Mouse (Mus musculus): Measurements from ENCODE around the gene Pmfbp1. TPM values are rescaled to one million over a fixed set of nuclear protein-coding genes. Genes with fewer than 3 reads are reported as not detected.

The Pmfbp1 gene
- polyA plus RNA-seq, 1 experiment = not detected

DNA sequence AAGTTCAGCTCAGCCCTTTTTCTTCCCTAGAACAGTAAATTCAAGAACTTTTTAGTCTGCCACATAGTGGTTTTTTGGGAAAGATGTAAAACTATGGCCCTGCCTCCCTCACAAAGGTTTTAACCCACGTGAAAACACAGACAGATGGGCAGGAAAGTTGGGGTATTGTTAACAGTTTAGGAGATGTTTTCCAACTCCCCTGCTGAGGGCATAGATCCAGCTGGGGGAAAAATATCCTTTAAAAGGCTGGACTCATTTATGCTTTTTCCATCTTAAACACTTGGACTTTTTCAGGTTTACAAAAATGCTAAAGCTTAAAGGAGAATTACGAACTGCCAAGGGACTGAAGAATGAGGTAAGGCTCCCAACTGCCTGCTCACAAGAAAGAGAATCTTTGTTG lies 774 bp downstream of the Pmfbp1 start:
- WGBS = 76% methylated on average over 2 of the region's 2 CpGs
- no peaks in the 10 kb centered on the region for H3K4me1 ChIP-seq (replicated peaks; ENCODE audit: control insufficient read depth, insufficient read depth, low read length)
- no peak overlapping the region for H3K27ac ChIP-seq (ENCODE audit: control insufficient read depth, insufficient read depth, low read length)
- no peaks in the 10 kb centered on the region for H3K27me3 ChIP-seq (ENCODE audit: control insufficient read depth, insufficient read depth, low read length)
- TF ChIP-seq POLR2A (IDR thresholded peaks at IDR 0.05; ENCODE audit: control insufficient read depth, extremely low read depth, insufficient read depth, low read length, poor library complexity) (no peak), CTCF (IDR thresholded peaks at IDR 0.05; ENCODE audit: borderline replicate concordance, control insufficient read depth, extremely low read depth, insufficient read depth, low read length, poor library complexity) (no peak)
- H3K4me3 ChIP-seq (ENCODE audit: control insufficient read depth, insufficient read depth, low read length) = no peak overlapping the region
- H3K36me3 ChIP-seq (ENCODE audit: control insufficient read depth, insufficient read depth, low read length) = no peaks in the 10 kb centered on the region
- DNase-seq = no peak

DNA sequence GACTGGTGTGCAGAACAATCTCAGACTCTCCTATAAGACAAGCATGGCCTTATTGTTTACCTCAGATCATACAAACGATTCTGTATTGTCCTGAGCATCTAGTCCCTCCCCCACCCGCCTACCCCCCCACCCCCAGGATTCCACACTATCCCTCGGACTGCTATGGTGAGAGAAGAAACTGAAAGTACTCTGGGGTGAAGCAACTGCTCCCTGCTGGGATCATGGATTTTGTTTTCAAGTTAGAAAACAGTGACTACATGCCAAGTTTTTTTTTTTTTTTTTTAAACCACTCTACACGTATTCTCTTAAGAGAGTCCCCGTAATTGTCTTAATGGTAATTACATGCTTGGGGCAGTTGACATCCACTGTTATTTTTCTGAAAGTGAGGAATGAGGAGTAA lies 3.6 kb downstream of the Pmfbp1 start:
- Histone ChIP-seq H3K27ac (ENCODE audit: control insufficient read depth, insufficient read depth, low read length) (no peak overlapping the region), H3K4me1 (replicated peaks; ENCODE audit: control insufficient read depth, insufficient read depth, low read length) (no peaks in the 10 kb centered on the region), H3K4me3 (ENCODE audit: control insufficient read depth, insufficient read depth, low read length) (no peak overlapping the region), H3K27me3 (ENCODE audit: control insufficient read depth, insufficient read depth, low read length) (no peaks in the 10 kb centered on the region), H3K36me3 (ENCODE audit: control insufficient read depth, insufficient read depth, low read length) (no peaks in the 10 kb centered on the region)
- WGBS = 87% methylated on average over 5 of the region's 5 CpGs
- no peak for DNase-seq
- no peak for TF ChIP-seq POLR2A (IDR thresholded peaks at IDR 0.05; ENCODE audit: control insufficient read depth, extremely low read depth, insufficient read depth, low read length, poor library complexity)

DNA sequence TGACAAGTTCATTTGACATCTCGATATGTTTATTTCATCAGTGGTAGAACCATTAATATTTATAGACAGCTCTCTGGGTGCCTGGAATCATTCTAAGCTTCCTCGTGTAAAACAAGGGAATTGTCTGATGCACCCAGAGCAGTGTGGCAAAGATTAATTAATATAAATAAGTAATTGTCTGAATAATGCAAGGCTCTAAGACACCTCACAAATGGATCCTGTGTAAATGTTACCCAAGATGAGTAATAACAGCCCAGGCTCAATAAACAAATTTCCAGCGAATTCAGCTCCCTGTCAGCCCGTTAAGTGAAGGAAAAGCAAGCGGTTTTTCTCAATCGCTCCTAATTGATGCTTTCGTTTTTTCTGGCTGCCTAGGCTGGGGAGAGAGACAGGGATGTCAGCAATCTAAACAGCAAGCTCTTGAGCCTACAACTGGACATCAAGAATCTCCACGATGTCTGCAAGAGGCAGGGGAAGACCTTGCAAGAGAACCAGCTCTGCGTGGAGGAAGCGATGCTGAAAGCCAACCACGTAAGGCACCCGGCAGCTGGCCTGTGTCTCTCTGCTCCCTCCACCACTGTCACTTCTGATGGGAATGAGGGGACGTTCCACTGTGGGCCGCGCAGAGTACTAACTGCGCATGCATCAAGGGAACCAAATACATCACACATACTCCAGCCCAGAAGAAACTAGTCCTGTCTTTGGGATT lies 5.3 kb downstream of the Pmfbp1 start:
- no peak for TF ChIP-seq POLR2A (IDR thresholded peaks at IDR 0.05; ENCODE audit: control insufficient read depth, extremely low read depth, insufficient read depth, low read length, poor library complexity)
- TF ChIP-seq CTCF (IDR thresholded peaks at IDR 0.05; ENCODE audit: borderline replicate concordance, control insufficient read depth, extremely low read depth, insufficient read depth, low read length, poor library complexity) = no peak
- no peak overlapping the region for H3K27ac ChIP-seq (ENCODE audit: control insufficient read depth, insufficient read depth, low read length)
- no peaks in the 10 kb centered on the region for H3K27me3 ChIP-seq (ENCODE audit: control insufficient read depth, insufficient read depth, low read length)
- H3K36me3 ChIP-seq (ENCODE audit: control insufficient read depth, insufficient read depth, low read length) = no peaks in the 10 kb centered on the region
- WGBS = 95% methylated on average over 16 of the region's 16 CpGs
- H3K4me1 ChIP-seq (replicated peaks; ENCODE audit: control insufficient read depth, insufficient read depth, low read length) = no peaks in the 10 kb centered on the region
- no peak for DNase-seq
- H3K4me3 ChIP-seq (ENCODE audit: control insufficient read depth, insufficient read depth, low read length) = no peak overlapping the region

DNA sequence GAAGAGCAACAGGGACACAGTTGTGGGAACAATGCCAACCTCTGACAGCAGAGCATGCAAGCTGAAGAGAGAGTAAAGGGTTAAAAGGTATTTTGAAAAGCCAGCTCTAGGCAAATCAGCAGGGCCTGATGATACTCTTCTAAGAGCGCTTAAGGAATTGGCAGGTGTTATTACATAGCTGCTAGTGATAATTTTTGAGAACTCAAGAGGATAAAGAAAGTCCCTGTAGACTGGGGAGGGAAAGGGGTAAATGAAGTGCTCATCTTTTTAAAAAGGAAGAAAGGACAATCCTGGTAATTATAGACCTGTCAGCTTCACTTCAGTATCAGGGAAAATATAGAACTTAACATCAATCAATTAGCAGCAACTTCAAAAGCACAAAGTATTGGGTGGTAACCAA lies 9.7 kb downstream of the Pmfbp1 start:
- TF ChIP-seq CTCF (IDR thresholded peaks at IDR 0.05; ENCODE audit: borderline replicate concordance, control insufficient read depth, extremely low read depth, insufficient read depth, low read length, poor library complexity) (no peak), POLR2A (IDR thresholded peaks at IDR 0.05; ENCODE audit: control insufficient read depth, extremely low read depth, insufficient read depth, low read length, poor library complexity) (no peak)
- H3K36me3 ChIP-seq (ENCODE audit: control insufficient read depth, insufficient read depth, low read length) = no peaks in the 10 kb centered on the region
- H3K4me1 ChIP-seq (replicated peaks; ENCODE audit: control insufficient read depth, insufficient read depth, low read length) = no peaks in the 10 kb centered on the region
- no peak overlapping the region for H3K4me3 ChIP-seq (ENCODE audit: control insufficient read depth, insufficient read depth, low read length)
- no peak for DNase-seq
- 93% methylated on average over 1 of the region's 1 CpGs for WGBS
- no peak overlapping the region for H3K27ac ChIP-seq (ENCODE audit: control insufficient read depth, insufficient read depth, low read length)
- H3K27me3 ChIP-seq (ENCODE audit: control insufficient read depth, insufficient read depth, low read length) = no peaks in the 10 kb centered on the region

DNA sequence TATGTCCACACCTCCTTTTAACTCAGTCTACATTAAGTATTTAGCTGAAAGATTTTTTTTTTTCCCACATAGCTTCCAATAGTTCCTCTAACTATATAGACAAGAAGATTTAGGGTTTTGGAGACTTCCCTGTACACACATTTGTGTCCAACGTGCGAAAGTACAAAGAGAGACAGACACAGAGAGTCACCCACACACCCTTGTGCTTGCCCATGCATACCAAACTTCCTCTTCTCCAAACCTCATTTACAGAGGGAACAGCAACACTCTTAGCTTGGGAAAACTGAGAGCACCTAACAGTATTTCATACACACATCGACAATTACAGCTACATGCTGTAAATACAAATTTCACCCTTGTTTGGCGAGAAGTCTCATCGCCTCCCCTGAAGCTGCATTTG lies 11.7 kb downstream of the Pmfbp1 start:
- no peak overlapping the region for H3K27ac ChIP-seq (ENCODE audit: control insufficient read depth, insufficient read depth, low read length)
- no peak overlapping the region for H3K4me3 ChIP-seq (ENCODE audit: control insufficient read depth, insufficient read depth, low read length)
- no peak for DNase-seq
- TF ChIP-seq POLR2A (IDR thresholded peaks at IDR 0.05; ENCODE audit: control insufficient read depth, extremely low read depth, insufficient read depth, low read length, poor library complexity) = no peak
- TF ChIP-seq CTCF (IDR thresholded peaks at IDR 0.05; ENCODE audit: borderline replicate concordance, control insufficient read depth, extremely low read depth, insufficient read depth, low read length, poor library complexity) = no peak
- H3K36me3 ChIP-seq (ENCODE audit: control insufficient read depth, insufficient read depth, low read length) = no peaks in the 10 kb centered on the region
- no peaks in the 10 kb centered on the region for H3K4me1 ChIP-seq (replicated peaks; ENCODE audit: control insufficient read depth, insufficient read depth, low read length)
- no peaks in the 10 kb centered on the region for H3K27me3 ChIP-seq (ENCODE audit: control insufficient read depth, insufficient read depth, low read length)
- 76% methylated on average over 5 of the region's 5 CpGs for WGBS

DNA sequence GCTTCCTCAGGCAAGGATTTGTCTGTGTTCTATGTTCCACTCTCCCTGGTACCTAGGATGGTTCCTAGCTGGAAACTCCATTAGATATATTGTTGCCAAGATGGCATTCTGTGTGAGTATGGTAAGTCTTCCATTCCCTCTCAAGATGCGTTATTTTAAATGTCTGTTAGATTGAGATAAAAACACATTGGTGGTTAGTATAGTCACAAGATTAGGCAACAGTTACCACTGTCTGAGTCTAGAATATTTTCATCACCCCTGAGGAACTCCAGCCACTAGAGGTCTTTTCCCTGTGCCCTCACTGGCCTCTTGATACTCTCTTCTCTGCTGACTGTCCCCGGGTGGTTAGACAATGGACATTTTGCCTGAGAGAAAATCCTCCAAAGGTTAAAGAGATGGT lies 30.2 kb downstream of the Pmfbp1 start:
- no peaks in the 10 kb centered on the region for H3K4me1 ChIP-seq (replicated peaks; ENCODE audit: control insufficient read depth, insufficient read depth, low read length)
- no peak for TF ChIP-seq POLR2A (IDR thresholded peaks at IDR 0.05; ENCODE audit: control insufficient read depth, extremely low read depth, insufficient read depth, low read length, poor library complexity)
- TF ChIP-seq CTCF (IDR thresholded peaks at IDR 0.05; ENCODE audit: borderline replicate concordance, control insufficient read depth, extremely low read depth, insufficient read depth, low read length, poor library complexity) = no peak
- no peak overlapping the region for H3K27ac ChIP-seq (ENCODE audit: control insufficient read depth, insufficient read depth, low read length)
- no peaks in the 10 kb centered on the region for H3K27me3 ChIP-seq (ENCODE audit: control insufficient read depth, insufficient read depth, low read length)
- H3K36me3 ChIP-seq (ENCODE audit: control insufficient read depth, insufficient read depth, low read length) = no peaks in the 10 kb centered on the region
- 94% methylated on average over 2 of the region's 2 CpGs for WGBS
- H3K4me3 ChIP-seq (ENCODE audit: control insufficient read depth, insufficient read depth, low read length) = no peak overlapping the region
- no peak for DNase-seq

Measured in thymus, adult 2 months (tissue).